Mouse (Mus musculus) layer of hippocampus, postnatal 14 days (tissue): ENCODE measurements around the gene Pelo. TPM values are rescaled to one million over a fixed set of nuclear protein-coding genes. Genes with fewer than 3 reads are reported as not detected.
A peak's percentile ranks its signal among the peaks of the same experiment; 100 is the strongest.

Source experiments
- DNase-seq, 2 experiments: peaks; one replicate each; pipeline ENCODE4 v3.0.0; 2021 to 2022; ENCODE audit warnings: low spot score in 2 of 2, mixed read lengths in 1 of 2
- total RNA-seq, 2 experiments: library from RNA; stranded (reverse); gene quantifications; 2 replicates each; pipeline ENCODE4 v1.2.3; 2021

The Pelo gene
- total RNA-seq, 2 experiments from 2014 or later, result 18.6 to 22.0 TPM

DNA sequence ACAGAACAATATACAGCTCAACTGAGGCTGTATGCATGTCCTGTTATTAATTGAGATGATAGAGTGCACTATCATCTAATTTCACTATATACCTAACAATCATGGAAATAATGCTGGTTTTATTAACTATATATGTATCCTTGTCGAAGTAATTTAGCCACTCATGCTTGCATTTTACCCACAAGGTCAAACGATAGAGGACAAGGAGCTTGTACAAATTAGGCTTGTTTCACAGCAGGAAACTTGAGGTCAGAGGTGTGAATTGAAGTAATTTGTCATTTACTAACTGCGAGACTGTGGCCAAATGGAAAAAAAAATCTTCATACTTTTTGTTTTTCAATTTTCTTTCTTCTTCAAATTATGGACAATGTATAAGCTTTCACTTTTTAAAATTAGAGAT is 8.2 kb upstream of the Pelo start:
- DNase-seq, result no peak

DNA sequence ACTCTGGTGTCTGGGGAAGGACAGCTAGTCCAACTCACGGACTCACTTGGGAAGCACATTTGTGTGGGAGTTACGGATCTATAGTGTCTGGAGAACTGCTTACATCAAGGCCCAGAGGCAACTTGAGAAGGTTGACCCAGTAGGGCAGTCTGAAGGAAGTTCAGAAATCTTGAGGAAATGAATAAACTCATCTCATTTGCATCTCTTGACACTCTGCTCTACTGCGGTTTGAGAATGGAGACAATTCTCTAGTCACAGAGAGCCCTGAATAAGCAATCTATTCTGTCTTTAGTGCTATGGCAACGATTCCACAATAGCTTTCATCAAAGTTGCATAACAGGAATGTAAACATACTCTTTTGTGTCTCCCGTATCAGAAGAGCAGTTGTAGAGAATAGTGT is 7.0 kb upstream of the Pelo start:
- no peak for DNase-seq

DNA sequence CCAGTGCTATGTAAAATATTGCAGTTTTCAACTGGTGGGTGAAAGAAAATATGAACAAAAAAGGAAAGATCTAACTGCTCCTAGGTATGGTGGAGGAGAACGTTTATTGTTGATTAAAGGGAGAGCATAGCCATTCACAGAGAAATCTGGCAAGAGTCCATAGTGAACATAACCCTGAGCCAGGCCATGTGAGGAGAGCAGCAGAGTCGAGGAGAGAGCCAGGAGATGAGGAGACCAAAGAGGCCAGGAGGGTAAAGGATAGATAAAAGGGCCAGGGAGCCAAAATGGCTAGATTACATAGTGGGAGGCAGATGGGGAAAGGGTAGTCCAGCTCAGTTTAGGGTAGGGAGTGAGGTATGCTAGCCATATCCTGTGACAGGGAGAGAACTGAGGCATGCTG is 6.2 kb upstream of the Pelo start:
- DNase-seq, result no peak

DNA sequence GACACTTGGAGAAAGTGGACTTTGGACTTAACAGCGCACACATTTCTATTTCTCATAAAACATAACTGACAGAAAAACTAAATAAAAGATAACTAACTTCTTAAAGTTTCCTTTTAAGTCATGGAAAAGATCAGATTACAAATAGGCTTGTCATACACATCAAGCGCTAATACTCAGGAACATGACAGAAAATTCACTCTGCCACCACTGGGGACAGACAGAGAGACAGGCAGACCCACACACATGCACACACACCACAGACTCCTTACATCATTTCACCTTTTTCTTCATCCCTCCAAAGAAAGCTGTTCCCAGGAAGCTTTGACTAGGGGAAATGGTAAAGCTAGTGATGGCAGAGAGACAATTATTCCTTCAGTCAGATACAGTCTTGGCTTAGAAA is 5.4 kb upstream of the Pelo start:
- no peak for DNase-seq

DNA sequence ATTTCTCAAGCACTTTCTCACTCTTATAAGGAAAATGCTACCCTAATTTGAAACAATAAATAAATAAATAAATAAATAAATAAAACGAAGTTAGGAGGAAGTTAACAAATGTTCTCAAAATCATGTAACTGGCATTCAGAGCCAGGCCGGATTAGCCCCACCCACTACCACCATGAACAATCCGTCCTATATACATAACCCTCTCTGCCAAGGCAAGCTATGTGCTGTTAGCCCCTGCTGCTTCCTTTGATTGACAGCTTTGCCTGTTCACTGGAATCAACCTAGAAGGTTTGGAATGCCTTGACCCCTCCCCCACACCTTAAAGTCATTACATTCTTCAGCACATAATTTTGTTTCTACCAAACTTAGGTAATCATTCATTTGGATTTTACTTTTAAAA is 1.5 kb upstream of the Pelo start:
- no peak for DNase-seq

DNA sequence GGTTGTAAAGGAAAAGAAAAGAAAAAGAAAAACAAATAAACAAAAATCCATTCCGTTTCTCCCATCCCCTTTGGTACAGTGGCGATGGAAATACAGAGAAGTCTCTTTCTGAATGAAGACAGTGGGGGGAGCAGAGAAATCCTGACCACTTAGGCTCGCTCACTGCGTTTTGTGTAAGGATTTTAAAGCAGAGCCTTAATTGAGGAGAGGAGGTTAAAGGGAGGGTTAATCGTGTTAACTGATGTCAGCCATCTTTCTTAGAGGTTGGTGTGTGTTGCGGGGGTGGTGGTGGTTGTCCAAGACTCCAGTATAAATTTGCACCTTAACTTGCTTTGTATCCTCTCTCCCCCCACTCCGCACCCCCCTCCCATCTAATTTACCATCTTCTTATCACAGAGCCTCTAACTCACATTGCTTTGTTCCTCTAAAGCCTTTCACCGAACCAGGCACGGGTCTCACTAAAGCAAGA is 1.0 kb upstream of the Pelo start:
- no peak for DNase-seq

DNA sequence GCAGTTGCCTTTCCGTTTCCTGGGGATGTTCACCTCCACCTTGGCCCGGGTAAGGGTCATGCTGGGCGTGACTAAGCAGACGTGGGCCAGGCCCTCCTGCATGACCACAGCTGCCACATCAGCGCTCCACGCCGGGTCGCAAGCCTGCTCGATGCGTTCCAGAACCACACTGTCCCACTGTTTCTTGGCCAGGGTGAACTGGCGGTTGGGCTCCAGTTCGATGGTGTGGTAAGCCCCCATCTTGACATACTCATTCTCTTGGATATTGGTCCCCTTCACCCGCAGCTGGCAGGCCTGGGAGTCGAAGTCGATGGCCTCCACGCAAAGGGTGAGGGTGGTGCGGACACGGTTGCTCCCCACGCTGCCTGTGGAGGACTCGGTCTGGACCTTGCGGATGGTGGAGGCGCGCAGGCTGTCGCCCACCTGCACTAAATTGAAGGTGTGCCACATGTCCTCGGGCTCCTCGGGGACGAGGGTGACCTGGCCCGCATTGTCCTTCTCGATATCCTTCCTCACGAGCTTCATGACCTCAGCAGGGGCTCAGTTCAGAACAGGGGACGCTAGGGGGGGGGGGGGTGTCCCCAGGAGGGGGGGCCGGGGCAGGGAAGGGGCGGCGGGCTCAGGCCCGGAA is 476 bp downstream of the Pelo start:
- DNase-seq, result peak; percentile 19 to 20

DNA sequence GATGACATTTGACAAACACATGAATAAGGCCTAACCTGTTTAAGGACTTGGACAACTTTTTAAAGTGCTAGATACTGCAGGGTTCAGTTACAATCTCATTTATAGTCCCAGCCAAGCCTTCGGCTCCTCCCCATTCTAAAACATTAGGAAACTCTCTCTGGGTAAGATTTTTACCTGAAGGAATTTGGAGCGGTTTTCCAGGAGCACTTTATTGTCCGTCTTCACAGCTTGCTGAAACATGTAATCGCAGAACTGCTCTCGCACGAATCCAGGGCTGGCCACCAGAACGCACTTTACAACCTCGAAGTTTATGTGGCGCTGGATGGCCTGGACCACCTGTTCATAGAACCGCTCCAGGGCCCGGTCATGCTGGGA is 979 bp downstream of the Pelo start:
- no peak for DNase-seq

DNA sequence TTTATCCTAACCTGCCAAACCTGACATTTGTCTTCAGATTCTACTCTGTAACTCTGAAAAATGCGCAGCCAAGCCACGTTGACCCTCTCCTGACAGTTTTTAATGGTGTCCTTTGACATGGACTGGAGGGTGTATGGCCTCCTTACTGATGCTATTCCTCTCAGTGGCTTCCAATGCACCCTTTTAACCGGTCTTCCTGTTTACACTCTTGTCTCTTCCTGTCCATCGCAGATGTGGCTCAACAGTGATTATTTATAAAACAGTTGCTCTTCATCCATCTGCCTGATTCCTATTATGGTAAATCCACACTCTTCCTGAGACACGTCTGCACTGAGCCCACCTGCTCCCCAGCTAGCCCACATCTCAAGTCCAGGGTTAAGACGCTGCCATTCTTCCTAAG is 4.0 kb downstream of the Pelo start:
- no peak for DNase-seq

DNA sequence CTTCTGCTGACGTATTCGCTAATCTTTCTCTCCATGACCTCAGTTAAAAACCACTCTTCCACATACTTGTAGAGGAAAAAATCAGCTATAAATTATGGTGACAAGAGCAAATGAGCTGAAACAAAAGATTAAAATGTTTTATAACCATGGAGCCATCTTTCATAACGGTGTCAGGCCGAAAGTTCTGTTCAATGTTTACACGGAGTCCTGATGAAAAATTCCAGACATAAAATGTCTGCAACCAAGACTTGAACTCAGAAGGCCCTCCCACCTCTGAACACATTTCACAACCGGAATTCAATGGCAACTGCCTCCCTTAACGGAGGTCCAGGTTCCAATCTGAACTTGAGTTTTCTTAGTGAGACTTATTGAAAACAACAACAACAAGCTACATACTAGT is 7.6 kb downstream of the Pelo start:
- DNase-seq, result no peak

DNA sequence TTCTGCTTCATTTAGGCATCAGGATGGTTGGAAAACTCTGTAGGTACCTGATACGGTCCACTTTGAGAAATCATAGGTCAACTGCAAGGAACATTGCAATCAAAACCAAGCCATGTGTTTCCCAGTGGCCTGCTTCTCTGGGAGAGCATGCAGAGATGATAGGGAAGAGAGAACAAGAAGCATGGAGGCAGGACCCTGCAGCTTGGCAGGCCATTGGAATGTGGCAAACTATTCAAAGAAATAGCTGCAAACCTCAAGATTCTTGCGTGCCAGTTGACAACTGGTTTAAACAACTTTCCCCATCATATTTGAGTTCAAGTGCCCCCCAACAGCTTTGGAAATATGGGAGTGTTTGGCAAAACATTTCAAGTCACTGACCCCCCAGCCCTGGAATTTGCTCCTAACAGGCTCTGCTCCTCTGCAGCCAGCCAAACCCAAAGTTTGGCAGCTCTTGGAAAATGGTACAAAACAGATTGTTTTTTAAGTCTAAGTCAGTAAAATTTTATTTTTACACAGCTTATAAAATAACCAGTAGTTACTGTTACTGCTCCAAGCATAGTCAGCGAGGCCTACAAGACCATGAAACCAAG is 9.9 kb downstream of the Pelo start:
- DNase-seq, result no peak

DNA sequence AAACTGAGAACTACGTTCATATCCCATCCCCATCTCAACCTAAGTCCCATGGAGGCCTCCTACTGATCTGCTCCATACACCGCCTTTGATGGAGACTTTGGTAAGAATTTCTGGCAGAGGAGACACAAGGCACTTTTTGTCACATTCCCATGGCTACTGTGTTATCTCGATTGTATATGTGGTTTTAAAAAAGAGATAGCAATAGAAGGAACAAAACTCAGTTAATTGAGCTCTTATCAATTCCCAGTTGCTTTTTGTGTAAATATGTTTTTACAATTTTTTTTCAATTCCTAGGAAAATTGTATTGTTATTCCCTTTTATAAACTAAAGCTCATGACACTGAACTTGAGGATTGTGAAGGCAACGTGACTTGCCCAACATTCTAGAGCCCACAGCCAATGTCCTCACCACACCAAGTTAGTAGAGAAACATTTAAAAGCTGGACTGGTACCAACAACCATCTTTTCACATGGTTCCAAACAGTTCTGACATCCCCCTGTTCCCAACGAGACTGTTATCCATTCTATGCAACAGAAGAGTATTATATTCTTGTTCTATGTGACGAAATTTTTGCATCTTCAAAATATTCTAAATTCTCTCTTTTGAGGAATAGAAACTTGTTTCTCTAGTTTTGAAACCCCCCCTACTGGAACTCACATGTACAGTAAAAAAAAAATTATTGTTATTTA is 10.8 kb downstream of the Pelo start:
- DNase-seq, result no peak

DNA sequence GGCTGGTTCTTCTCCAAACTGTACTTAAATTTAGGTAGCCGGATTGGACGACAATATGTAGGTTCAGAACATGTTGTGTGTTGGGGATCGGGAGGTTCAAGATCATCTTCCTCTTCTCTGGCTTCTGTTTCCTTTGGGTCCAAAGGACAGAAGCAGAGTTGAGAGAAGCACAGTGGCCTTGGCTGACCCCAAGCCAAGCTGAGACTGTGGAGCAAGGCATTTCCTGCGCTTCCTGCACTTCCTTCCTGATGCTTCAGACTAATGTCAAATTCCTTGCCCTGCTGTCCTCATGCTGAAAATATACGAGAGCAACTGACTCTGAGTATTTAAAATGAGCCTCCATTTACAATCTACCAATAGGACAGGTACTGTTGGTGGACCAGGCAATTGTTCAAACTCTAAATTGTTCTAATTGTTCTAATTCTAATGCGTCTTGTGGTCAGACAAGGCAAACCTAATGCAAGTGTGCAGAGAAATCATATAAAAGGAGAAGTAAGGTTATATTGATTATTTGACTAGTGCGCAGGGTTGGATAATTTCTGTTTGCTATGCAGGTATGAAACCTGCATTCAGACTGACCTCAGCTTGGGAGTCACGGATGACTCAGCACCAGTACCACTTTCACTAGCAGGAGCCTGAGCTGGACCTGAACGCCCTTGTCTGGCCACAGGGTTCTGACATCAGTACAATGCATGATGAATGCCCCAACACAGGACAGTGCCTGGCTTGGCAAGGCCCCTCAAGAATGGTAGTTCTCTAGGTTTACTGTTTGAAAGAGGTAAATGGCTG is 12.4 kb downstream of the Pelo start:
- no peak for DNase-seq

DNA sequence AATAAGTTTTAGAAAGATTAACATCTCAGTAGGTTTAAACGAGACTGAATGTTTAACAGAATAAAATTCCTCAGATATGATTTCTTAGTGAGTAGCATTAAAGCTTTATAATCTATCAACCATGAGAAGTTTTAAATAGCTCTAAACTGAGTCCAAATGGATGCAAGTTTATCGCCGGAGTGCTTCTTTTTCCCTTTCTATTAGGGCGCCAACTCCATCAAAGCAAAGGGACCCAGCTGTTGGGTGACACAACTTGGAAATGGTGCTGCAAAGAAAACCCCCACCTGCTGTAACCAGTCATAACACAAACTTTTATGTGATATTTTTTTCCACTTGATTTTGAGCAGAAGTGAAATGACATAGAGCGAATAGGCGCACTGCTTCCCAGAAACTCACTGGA is 17.6 kb downstream of the Pelo start:
- no peak for DNase-seq

DNA sequence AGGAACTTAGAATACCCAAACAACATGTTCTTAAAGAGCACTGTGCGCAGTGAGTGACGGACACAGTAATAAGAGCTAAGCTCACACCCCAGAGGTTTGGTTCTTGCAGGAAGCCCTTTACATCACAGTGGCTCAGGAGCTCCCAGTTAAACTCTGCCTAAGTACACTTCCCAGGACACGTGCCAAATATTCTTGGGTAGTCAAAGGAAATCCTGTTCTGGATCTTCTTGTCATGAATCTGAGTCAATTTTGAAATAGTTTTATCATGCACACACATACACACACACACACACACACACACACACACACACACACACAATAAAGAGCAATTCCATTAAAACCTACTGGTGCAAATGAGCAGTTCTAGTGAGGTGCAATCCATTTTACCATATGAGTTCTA is 18.6 kb downstream of the Pelo start:
- no peak for DNase-seq

DNA sequence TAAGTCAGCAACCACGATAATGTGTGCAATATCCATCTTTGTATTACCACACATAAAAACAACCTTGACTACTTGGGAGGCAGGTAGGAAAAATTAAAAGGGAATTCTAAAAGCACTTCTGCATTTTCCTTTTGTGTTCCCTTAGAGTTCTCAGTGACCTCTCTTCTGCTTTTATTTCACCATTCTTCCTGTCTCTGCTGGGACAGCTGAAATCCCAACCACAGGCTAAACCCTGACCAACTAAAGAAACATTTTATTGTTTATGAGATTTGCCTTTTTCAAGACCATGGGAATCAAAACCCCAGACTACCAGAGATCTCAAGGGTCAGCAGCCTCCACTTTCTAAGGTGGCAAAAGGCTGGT is 22.0 kb downstream of the Pelo start:
- DNase-seq, result no peak

DNA sequence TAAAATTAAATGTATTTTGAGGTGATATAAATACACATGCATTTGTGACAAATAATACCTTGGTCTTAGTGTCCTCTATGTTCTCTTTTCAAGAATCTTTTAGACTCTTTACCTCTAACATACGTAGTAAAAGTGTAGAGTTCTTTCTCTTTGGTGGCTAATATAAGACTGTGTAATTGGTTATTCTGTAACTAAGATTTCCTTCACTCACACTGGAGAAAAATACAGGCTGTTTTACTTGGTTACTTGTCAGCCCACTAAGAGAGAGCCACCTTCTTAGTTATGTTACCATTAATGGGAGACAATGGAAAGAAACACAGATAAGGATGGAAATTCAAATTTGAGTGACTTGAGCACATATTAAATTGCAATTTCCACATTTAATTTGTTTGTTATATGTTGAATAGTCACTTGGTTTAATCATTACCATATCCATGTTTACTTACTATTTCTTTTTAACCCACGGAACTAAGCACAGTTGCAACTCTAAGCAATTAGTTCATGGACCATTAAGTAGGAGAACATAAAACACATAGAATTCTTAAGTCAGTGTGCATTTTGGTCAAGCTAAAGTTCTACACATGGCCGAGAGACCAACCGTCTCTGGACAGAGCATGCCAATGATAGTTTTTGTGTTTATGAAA is 22.5 kb downstream of the Pelo start:
- no peak for DNase-seq

DNA sequence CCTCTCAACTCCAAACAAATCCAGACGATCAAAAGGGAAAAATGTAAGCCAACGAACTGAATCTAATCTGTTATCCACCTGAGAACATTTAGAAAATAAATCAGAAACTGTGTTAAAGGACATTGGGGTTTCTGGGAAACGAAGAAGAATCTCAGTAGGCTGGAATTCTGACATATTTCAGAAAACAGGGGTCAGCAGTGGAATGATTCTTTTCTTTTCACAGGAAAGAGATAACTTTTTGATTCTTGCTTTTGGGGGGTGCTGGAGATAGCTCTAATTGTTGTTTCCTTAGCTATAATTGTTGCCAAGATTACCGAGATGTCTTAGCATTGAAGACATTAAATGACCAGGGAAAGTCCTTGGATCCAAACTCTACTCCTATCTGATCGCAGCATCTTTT is 32.4 kb downstream of the Pelo start:
- DNase-seq, result no peak

DNA sequence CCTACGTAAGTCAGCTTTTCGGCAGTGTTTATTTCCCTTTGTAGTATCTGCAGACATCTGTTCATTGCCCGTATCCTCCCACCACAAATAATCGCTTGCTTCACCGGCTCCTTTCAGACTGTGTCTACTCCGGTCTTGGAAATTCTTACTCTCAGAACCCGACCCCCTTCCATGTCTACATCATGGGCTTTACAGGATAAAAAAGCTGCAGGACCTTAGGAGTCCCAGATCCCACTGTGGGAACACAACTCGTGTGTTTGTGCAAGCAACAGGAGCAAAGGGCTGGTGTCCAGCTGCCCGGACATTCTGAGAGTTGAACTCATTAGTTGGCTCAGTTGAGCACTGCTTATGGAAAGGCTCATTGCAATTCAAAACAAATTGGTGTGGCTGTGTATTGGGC is 35.2 kb downstream of the Pelo start:
- DNase-seq, result no peak

DNA sequence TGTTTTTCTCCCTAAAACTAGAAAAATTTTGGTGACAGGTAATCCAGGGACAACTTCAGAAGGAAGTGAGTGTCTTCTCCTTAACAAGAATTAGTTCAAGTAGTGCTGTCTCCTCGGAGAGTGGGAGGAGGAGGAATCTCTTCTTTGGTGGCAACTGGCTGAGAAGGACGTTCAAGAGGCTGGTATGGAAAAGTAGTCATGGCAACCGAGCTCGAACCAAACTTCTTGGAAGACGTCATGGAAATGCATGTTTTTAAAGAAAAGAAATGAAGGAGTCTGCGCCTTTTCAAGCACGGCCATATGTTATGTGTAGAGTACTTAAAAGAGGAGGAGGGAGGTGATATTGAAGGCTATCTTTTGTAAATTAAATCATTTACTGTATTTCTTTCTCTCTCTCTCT is 37.4 kb downstream of the Pelo start:
- DNase-seq, result peak in 1 of 2 experiments; percentile 26

DNA sequence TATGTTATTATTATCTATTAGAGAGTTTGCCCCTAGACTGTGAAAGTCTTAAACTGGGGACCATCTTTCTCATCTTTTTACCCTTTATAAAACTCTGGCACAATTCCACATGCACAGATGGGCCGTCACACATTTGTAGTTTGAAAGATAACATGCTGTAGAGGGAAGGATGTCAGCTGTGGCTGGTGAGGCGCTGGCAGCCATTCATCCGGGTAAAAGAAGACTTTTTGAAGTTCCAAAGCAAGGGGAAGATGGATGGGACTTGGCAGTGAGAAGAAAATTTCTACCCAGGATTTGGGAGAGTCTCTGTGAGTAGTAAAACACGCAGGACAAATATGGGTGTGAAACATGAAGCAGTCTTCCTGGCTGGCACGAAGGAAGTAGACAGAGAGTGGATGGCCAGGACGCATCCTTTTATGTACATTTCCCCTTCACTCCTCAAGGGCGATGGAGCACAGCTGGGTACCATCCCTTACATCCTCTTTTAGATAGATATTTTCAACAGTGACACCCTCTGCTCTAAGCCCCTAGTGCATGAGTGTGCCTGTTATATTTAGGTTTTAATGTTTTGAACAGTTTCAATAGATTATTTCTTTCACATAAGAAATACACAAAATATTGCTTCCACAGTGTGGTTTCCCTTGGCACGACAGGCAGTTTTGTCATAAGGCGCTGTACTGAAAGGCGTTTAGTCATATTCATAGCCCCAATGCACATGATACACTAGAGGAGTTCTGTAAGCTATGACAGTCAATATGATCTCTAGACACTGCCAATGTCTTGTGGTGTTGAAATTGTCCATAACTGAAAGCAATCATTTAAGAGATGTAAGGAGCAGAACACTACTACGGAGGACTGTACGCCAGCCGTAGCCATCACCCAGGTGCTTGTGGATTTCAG is 39.1 kb downstream of the Pelo start:
- peak in 1 of 2 experiments; percentile 10 for DNase-seq
